Mouse (Mus musculus) large intestine, adult 2 months (tissue): ENCODE data around the gene Ptpra. TPM values are rescaled to one million over a fixed set of nuclear protein-coding genes. Genes with fewer than 3 reads are reported as not detected.

ENCODE experiments used
- DNase-seq: peaks from one replicate; pipeline ENCODE4 v3.0.0-alpha.2; 2012; ENCODE audit warnings: low read depth, low spot score
- WGBS: fragments of 180-500 bp; shearing (Covaris S2); methylation state at CpG from one replicate; pipeline ENCODE4 v1.1.7; 2018; 5-methylcytosine and 5-hydroxymethylcytosine counted together
- polyA plus RNA-seq: library from polyadenylated mRNA; depleted of rRNA; stranded (reverse); fragments of >200 nt; gene quantifications from 2 replicates; pipeline ENCODE4 v1.2.3, GENCODE M21; 2012; rRNA removed

Ptpra gene
- polyA plus RNA-seq, 1 experiment = 26.4 TPM

DNA sequence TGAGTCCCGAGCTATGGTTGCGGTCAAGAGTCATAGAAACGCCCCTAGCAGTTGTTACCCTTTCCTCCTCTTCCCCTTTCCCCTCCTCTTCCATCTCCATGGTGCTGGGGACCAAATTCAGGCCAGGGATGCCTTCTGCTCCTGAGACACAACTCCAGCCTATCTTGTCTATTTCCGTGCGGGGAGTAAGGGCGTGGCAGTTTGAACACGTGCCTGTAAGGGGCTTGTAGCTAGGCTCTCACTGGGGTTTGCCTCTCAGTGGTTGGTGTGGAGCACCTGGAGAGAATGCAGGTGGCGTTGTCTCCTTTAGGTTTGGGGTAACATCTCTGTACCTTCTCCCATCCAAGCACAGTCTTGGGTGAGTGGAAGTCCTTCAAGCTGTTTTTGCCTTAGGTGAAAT is 129.7 kb downstream of the Ptpra start:
- WGBS = 11% methylated on average over 8 of the region's 8 CpGs
- DNase-seq = no peak

DNA sequence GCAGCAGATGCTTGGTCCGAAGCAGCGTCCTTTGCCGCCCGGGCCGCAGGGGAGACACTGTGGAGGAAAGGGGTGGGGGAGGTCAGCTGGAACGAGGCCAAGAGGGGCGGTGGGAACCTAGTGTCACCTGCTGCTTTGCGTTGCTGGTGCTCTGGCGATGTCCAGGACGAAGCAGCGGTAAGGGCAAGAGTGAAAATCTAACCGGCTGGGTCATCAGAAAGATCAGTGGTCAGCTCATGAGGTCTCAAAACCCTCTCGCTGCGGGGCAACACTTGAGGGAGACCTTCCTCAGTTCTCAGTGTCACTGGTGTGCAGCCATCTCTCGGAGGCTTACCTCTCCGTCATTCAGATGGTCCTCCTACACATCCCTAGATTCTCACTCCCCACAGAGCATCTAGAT is 131.1 kb downstream of the Ptpra start:
- WGBS = 9% methylated on average over 16 of the region's 16 CpGs
- no peak for DNase-seq

DNA sequence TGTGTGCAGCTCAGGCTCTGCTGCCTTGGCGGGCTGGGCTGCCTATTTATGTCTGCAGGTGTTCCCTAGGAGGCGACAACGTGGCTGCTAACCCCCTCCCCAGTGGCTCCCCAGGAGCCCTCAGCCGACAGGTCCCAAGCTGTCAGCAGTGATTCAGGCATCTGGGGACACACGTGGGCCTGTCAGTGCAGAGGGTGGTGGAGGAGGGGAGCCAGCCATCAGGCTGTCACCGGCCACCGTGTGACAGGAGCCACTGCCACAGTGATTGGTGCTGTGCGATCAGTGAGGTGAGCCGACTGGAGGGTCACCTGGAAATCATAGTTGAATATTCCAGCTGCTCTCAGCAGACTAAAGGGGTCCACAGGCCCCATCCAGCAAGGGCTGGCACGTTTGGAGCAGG is 132.5 kb downstream of the Ptpra start, which contains the start of gene Avp:
TSS of gene Avp (minus strand) at position 3 of the 400 bp plus-strand sequence.
- no peak for DNase-seq
- 46% methylated on average over 10 of the region's 10 CpGs for WGBS

DNA sequence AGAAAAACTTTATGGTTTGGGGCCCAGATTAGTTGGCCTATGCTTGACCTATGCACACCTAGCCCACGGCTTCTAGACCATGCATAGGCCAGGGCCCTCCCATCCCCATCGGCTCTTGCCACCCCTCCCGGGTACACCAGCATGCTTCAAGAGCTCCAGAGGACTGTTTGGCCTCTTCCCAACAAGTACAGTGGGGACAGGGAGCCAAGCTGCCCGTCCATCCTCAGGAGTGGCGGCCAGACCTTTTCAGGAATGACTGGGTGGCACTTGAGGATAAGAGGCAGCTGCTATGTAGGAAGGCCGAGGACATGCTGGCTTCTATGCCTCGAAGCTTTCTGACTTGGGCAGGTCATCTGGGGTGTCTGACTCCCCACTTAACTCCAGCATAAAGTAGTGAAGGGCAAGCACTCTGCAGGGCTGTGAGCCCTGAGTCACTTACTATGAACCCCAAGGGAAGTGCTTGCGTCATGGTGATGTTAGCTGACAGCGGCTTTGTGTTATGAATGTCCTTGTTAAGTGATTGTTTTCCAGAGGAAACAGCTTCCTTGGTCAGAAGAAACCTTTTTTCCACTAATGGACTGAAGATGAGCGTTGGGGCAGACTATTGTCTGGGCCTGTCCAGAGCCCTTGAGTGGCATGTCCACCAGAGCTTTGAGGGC is 134.0 kb downstream of the Ptpra start:
- WGBS = 72% methylated on average over 10 of the region's 10 CpGs
- DNase-seq = no peak

DNA sequence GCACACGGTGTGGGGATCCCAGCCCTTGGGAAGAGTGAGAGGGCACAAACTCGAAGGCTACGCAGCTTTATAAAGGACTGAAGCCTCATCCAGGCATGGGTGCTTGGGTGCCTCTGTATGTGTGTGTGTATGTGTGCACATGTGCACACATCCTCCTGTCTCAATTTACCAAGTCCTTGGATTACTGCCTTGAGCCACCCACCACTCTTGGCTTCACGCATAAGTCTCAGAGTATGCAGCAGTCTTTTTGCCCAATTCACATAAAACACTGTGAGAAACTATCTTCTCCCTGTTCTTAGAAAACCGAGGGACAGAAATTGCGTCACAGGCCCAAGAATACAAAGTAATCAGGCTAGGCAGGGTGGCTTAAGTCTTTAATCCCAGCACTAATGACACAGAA is 135.9 kb downstream of the Ptpra start:
- DNase-seq = no peak
- WGBS = 79% methylated on average over 6 of the region's 6 CpGs

DNA sequence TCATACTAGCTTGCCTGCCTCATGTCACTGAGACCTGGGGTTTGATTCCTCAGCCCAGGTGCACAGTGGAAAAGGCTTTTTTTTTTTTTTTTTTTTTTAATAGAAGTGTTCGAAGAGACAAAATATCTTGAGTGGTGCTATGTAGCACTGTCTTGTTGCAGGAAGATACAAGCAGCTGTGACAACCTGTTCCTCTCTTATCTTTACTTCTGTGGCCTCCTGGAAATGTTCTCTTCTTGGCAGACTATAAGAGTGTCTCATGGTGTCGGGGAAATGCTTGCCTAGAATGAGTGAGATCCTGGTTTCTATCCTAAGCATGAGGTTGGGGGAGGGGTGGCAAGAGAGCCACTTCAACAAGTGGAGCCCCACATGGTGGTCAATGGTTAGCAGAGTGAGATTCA is 138.3 kb downstream of the Ptpra start:
- WGBS = 72% methylated on average over 2 of the region's 2 CpGs
- DNase-seq = no peak

DNA sequence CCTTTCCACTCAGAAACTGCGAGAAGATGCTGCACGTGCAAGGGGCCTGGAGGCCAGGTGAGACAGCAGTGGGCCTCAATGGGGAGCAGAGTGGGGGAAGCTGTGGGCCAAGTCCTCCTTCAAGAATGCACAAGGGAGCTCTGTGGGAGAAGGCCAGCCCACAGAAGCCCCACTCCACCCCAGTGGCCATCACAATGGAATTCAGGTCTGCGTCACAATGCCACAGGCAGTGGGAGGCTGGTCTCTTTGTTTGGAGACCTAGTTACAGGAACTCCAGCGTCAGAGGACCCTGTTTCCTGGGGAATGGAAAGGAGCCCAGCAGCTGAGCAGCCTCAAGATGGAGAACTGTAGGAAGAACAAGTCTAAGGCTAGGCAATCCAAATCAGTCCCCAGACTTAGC is 139.1 kb downstream of the Ptpra start:
- WGBS = 64% methylated on average over 4 of the region's 4 CpGs
- DNase-seq = no peak

DNA sequence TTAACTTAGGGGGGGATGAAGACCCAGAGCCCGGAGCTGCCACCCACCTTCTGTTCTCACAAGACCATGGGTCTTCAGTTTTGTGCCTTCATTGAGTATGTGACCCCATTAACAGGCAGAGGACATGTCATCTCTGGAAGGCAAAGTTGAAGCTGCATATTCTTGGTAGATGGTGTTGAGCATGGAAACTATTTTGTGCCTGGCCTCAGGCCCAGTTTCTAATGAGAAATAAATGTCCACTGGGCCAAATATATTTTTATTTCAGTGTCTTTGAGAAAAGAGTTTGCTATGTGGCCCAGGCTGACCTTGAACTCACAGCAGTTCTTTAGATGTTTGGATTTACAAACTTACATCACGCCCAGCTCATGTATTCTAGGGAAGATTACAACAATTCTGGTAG is 139.7 kb downstream of the Ptpra start:
- WGBS = 85% methylated on average over 2 of the region's 2 CpGs
- no peak for DNase-seq

DNA sequence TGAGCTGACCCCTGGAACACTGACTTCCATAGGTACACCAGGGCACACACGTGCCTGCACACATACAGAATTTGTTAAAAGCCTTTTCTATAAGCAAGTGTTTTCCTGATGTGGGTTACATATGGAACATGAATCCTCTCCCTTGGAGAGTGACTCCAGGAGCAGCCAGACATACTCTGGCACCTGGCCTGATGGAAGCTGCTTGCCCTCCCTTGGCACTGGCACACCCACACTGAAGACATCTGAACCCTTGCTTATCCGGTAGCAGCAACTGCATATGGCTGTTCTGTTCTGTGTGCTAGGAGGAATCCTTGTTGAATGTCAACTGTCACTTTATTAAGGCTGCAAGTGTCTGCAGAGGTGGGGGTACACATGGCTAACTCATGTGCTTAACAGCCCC is 140.9 kb downstream of the Ptpra start:
- DNase-seq = no peak
- 91% methylated on average over 2 of the region's 2 CpGs for WGBS

DNA sequence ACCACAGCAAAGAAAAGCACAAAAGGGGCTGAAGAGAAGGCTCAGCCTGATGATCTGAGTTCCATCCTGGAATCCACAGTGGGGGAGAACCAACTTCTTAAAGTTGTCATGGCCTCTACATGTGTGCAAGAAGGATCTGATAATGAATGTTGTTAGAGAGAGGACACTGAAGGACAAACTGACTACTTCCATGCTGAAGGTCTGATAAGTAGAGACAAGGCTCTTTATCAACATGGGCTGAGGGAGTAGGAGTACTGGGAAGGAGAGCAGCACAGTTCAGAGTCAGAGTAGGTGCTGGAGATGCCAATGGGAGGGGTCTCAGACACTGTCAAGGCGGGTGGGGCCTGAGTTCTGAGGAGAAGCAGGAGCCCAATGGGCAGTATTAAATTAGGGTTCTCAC is 145.5 kb downstream of the Ptpra start:
- DNase-seq = no peak
- WGBS = 95% methylated on average over 1 of the region's 1 CpGs

DNA sequence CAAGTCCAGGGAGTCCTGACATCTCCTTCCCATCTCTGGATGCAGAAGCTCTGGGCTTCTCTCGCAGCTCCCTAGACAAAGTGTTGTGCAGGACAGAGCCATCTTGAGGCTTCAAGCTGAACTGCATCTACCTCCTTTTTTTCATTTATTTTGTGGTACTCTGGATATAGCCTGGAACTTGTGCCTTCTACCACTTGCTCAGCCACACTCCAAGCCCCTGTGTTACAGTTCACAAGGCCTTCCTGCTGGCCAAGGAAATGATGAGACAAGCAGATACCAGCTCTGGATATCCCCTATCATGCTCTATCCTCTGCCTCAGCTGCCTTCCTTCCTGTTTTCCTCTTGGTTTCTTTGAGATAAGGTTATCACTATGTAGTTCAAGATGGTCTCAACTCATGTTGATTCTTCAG is 147.5 kb downstream of the Ptpra start:
- WGBS = 50% methylated on average over 1 of the region's 1 CpGs
- no peak for DNase-seq

DNA sequence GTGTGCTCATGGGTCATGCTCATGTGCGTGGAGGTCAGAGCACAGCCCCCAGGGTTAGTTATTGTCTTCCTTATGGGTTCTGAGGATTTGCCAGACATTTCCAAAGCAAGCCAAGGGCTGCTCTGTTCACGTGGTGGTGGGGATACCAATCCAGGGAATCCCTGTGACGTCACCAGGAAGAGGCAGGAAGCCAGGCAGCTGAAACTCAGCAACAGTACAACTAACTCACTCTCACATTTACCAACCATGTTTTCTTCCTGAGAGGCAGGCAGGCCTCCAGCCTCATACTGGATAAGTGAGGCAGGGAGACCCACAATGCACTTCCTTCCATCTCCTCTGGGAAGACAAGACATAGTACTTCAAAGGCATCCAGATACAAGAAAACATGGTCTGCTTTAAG is 148.3 kb downstream of the Ptpra start:
- no peak for DNase-seq
- WGBS = 76% methylated on average over 3 of the region's 3 CpGs

DNA sequence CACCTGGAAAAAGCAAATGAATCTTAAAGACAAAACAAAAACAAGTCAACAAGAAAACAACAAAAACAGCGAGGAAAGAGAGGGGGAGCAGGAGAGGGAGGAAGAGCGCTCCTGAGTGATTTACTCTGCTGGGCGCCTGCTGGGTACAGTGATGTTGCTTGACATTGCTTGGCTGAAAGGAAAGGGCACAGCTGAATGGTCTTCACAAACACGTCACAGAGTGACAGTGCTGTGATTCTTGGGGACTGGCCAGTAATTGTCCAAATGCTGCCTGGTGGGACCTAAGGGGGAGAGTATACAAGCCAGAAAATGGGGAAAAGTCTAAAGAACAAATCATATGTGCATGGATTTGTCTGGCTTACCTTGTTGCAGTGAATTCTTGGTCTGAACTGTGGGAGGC is 152.1 kb downstream of the Ptpra start:
- DNase-seq = no peak
- WGBS = 88% methylated on average over 4 of the region's 4 CpGs

Other genes with a start within 250 kb of the Ptpra start
- 57.1 and 75.1 TPM in 2 replicates for gene Nop56, start 175.8 kb upstream of the Ptpra start, polyA plus RNA-seq
- 224 and 301 TPM in 2 replicates for gene Idh3b, start 165.7 kb upstream of the Ptpra start, polyA plus RNA-seq
- gene Ebf4, start 155.1 kb upstream of the Ptpra start, polyA plus RNA-seq = 0.63 and 1.0 TPM in 2 replicates
- gene Cpxm1, start 52.7 kb upstream of the Ptpra start, polyA plus RNA-seq = 3.4 and 4.2 TPM in 2 replicates
- gene Gm28372, start 45.0 kb upstream of the Ptpra start, polyA plus RNA-seq = not detected in 2 replicates
- gene 1700020A23Rik, start 45.0 kb upstream of the Ptpra start, polyA plus RNA-seq = not detected in 2 replicates
- not detected in 2 replicates for gene Tmem239, start 43.8 kb upstream of the Ptpra start, polyA plus RNA-seq
- 55.2 and 70.3 TPM in 2 replicates for gene Vps16, start 25.9 kb upstream of the Ptpra start, polyA plus RNA-seq
- 11.0 and 12.5 TPM in 2 replicates for gene Pced1a, start 25.6 kb upstream of the Ptpra start, polyA plus RNA-seq
- gene Mrps26, start 113.5 kb downstream of the Ptpra start, polyA plus RNA-seq = 56.6 and 62.0 TPM in 2 replicates
- not detected in 2 replicates for gene Oxt, start 125.9 kb downstream of the Ptpra start, polyA plus RNA-seq
- gene Avp, start 132.3 kb downstream of the Ptpra start, polyA plus RNA-seq = not detected in 2 replicates
- 2.6 and 2.9 TPM in 2 replicates for gene Fastkd5, start 179.7 kb downstream of the Ptpra start, polyA plus RNA-seq
- gene Ubox5, start 179.8 kb downstream of the Ptpra start, polyA plus RNA-seq = 5.9 and 6.7 TPM in 2 replicates
- gene Lzts3, start 192.5 kb downstream of the Ptpra start, polyA plus RNA-seq = 61.7 and 64.3 TPM in 2 replicates
- 56.9 and 58.7 TPM in 2 replicates for gene Ddrgk1, start 214.4 kb downstream of the Ptpra start, polyA plus RNA-seq
- 34.3 and 36.7 TPM in 2 replicates for gene Itpa, start 217.3 kb downstream of the Ptpra start, polyA plus RNA-seq
- gene Slc4a11, start 247.2 kb downstream of the Ptpra start, polyA plus RNA-seq = 0.47 and 1.5 TPM in 2 replicates